Mouse (Mus musculus): Measurements from ENCODE around the gene Hs2st1. TPM values are rescaled to one million over a fixed set of nuclear protein-coding genes. Genes with fewer than 3 reads are reported as not detected.

Hs2st1 gene
- total RNA-seq, 2 experiments from 2014 or later = 11.9 to 12.6 TPM

DNA sequence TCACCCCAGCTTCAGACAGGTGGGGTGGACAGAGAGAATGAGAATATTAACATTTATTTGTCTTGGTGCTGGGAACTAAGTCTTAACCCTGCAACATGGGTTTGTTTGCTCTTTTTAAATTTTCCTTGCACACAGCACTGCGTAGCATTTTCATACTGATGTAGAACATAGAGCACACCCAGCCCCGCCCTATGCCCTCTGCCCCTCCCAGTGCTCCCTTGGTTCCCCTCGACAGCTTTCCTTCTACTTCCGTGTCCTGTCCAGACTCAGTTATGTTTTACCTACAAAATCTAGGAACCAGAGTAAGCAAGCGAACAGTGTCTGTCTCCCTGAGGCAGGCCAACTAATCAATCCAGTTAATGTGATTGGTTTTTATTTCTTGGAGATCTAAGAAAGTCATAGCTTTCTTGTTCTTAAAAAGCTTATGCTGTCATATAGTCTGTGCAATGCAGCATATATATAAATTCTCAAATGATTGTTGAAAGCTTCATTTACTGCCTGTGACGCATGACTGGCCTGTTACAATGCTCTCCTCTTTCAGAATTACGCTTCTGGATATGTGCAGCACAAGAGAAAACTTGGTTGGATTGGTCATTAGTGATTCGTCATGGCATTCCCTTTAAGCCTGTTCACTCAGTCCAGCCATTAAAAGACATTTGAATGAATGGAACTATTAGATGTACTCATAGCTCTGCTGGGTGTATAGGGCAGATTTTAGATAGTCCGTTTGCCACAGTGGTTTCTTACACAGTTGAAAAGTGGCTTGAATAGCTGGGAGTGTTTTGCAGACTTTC is 23.2 kb upstream of the Hs2st1 start:
- intact Hi-C loops (cut with DNase I) = no loop called here
- DNase-seq = no peak

DNA sequence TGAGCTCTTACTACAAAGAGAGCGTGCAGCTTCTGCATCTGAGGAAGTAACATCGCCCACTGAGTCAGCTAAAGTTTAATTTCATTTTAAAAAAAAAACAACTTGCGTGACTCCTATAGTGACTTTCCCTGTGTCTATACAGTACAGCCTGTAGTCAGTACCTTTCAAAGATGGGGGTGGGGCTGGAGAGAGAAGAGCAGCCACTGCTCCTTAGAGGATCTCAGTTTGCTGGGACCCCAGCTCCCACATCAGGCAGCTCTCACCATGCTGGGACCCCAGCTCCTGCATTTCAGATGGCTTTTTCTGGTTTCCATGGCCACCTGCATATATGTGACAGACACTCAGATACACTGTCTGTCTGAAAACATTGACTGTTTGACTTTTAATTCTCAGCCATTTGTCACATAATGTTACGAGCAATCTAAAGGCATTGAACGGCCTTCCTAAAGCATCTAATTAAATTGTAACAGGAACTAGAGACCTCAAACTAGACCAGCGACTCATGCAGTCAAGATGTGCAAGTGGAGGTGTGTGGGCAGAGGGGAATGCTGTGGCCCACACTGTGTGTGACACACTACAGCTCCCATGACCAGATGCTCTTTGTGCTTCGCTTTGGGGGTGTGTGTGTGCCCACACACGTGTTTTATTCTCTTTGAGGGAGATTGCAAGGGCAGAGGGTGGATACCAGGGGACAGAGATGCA is 19.4 kb upstream of the Hs2st1 start:
- DNase-seq = no peak
- intact Hi-C loops (cut with DNase I) = no loop called here

DNA sequence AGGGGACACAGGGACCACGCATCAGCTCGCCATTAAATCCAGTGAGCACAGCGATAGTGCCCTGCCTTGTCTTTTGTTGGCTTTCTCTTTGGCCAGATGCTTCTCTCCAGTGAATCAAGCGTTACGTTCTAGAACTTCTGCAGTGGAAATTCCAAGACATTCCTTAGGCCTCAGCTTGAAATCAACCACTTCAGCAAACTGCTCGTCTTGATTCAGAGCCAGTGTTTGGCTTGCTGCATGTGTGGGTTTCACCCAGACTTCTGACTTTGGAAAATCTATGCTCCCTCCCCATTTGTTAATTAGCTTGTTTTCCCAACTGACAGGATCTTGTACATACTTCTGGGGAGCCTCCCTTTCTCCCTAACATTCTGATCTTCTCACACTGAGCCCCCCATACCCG is 16.8 kb upstream of the Hs2st1 start:
- DNase-seq = peak in 1 of 2 experiments; percentile 25
- intact Hi-C loops (cut with DNase I) = no loop called here

DNA sequence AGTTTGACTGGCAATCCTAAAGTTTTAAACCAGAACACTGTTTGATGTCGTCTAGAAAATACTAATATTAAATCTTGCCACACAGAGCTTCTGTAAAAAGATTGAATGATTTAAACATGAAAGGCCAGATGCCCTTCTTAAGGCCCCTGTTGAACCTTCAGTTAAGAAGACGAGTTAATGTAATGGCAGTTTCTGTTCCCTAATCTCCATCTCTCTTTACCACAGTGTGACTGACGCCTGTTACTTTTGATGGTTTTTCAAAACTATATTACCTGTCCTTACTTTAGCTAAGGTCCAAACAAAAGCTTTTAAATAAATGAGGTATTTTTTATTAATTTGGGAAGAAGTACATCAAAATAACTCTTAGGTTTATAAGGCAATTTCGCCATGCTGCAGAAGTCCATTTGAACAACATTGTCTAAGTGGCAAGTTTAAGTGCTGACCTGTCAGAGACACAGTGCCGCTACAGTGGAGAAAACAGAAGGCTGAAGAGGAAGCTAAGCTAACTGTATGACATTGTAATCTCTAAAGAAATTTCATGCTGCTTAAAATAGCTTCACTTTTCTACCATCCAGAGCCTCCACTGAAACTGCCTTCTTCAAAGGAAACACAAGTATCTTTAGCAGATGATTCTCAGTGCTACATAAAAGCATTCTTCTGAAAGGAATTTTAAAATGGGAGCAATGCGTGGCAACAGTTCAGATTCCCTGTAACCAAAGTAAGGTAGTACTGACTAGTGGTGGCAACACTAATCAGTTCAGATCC is 15.0 kb upstream of the Hs2st1 start:
- intact Hi-C loops (cut with DNase I) = no loop called here
- no peak for DNase-seq

DNA sequence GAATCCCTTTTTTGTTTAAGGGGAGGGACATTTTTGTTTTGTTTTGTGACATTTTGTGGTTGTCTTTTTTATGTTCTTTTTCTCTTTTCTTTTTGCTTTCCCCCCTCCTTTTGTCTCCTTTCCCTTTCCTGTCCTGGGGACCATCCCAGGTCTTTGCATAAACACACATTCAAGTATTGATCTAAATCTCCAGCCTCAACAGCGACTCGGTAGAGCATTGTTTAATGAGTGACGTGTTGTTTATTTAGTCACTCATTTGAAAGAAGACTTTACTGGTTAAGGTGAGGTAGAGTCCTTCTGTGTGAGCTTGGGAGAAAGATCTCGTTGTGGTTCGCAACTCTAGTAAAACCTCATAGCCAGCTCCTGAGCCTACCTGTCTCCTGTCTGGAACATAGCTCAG is 13.8 kb upstream of the Hs2st1 start:
- DNase-seq = no peak
- intact Hi-C loops (cut with DNase I) = no loop called here

DNA sequence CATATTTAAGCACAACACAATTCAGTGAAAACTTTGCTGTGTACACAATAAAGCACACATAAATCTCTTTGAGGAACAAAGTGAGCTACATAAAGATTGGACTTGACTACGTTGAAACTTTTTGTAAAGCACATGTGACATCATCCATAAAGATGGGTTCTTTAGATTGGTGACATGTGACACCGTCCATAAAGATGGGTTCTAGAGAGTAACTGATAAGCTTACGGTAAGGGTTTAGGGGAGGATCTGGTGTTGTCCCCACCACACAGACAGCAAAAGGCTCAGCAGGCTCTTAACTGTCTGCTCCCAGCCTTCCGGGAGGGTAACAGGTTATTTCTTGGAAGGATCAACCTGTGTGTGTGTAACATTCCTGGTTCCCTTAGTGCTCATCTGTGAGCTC is 12.3 kb upstream of the Hs2st1 start:
- no peak for DNase-seq
- intact Hi-C loops (cut with DNase I) = no loop called here

DNA sequence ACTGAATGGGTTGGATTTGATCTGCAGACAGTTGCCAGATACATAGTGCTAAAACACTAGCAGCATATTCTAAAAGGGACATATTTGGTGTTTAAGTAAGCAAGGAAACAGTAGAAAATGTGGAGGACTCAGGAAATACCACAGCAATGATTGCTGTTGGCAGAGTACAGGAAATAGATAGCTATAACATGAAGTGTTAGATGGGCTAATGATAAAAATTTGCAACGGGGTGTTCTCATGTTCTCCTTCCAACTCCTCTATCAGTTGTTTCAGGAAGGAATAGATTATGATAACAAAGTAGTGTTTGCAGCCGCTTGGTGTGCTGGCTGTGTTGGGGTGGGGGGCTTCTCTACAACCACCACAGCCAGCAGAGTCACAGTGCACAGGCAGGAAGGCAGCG is 11.9 kb upstream of the Hs2st1 start:
- intact Hi-C loops (cut with DNase I) = no loop called here
- no peak for DNase-seq

DNA sequence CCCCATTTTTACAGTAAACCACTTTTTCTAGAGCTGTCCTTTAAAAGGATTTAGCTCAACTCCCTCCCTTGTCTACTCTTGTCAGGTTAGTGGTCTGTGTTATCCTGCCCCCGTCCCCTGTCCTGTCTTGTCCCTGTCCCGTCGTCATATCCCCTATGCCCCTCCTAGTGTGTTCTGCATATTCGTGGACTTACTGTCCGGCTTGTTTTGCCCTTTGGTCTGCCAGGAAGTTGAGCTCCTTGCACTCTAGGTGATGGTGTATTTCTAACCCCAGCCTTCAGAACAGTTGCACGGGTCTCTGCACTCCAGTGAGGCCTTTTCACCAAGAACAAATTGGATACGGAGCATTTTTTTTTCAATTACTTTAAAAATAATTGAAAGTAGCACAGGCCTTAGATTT is 10.3 kb upstream of the Hs2st1 start:
- intact Hi-C loops (cut with DNase I) = no loop called here
- no peak for DNase-seq

DNA sequence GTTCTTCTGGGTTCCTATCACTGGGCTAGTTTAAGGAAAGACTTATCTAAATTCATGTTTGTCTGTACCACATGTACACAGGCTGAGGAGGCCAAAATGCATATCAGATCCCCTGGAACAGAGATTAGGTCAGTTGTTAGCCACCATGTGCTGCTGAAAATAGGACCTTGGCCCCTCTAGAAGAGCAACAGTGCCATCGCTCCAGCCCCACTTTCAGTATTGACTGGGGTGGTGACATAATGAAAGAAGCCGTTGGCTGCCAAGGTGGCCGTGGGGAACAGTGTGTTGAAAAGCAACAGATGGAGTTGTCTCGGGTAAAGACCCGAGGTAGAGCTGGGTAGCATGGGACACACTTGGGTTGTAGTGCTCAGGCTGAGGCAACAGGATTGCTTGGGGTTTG is 9.8 kb upstream of the Hs2st1 start:
- DNase-seq = no peak
- intact Hi-C loops (cut with DNase I) = no loop called here

DNA sequence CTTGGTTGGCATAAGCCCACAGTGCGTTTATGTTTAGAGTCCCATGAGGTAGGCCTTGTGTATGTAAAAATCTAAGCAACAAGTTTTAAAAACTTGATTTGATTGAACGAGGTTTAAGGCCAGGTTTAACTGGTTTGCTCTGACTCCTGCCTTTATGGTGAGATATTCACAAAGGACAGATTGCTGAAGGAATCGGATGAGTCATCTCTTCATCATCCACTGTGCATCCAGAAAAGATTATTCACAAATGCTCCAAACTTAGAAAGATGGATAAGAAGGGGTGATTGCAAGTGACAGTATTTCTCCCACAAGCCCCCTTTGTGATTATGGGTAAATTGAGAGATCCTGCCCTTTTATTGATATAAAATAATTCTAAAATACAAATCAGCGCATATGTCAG is 8.9 kb upstream of the Hs2st1 start:
- DNase-seq = no peak
- intact Hi-C loops (cut with DNase I) = no loop called here

DNA sequence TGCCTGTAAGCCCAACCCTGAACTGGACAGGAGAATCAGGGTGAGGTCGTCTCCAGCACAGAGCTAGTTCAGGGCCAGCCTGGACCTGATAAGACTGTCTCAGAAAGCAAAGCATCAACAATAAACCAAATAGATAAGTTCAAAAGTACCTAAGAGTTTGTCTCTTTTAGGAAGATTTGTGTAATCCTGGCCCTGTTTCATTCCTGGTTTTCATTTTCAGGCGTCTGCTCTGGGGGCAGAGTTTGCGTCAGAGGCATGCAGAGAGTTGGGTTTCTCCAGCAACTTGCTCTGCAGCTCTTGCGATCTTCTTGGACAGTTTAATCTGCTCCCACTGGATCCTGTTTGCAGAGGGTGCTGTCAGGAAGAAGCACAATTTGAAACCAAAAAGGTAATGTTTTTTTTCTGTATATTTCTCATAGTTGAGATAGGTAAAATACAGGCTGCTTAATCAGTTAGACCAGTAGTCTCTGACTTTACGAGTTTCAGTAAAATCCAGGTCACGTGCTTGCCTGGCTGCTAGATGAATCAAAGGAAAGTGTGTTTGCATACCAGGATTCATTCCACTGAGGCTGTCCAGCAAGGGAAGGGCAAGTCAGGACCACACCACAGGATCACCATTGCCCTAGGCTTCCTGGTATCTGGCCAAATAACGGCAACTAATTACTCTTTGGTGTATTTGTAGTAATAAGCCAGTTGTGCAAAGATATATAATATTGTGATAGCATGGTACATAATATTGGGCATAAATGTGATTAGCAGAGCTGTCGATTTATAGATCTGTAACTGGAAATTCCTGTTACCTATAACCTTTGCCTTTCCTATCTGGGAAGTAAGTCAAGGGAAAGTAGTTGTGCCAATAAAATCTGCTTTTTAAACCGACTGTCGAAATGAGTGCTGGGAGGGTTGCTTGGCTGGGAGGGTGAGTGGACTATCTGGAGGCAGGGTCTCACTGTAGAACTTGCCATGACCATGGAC is 7.7 kb upstream of the Hs2st1 start:
- intact Hi-C loops (cut with DNase I) = no loop called here
- no peak for DNase-seq

DNA sequence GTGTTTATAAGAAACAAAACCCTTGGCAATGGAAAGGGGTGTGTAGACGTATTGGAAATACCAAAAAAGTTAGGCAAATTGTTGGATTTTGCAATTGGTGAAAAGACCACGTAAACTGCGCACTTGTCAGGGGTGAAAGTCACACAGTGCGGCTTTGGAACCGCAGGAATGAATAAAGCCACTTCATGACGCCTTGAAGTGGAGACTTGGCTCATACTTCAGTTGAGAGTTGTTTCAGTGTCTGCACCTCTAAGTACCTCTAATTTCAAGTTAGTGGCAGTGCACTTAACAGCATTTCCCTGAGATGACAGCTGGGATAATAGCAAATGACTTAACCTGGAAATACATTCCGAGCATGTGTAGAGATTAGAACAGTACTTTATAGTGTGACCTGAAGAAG is 4.3 kb upstream of the Hs2st1 start:
- no peak for DNase-seq
- intact Hi-C loops (cut with DNase I) = no loop called here

DNA sequence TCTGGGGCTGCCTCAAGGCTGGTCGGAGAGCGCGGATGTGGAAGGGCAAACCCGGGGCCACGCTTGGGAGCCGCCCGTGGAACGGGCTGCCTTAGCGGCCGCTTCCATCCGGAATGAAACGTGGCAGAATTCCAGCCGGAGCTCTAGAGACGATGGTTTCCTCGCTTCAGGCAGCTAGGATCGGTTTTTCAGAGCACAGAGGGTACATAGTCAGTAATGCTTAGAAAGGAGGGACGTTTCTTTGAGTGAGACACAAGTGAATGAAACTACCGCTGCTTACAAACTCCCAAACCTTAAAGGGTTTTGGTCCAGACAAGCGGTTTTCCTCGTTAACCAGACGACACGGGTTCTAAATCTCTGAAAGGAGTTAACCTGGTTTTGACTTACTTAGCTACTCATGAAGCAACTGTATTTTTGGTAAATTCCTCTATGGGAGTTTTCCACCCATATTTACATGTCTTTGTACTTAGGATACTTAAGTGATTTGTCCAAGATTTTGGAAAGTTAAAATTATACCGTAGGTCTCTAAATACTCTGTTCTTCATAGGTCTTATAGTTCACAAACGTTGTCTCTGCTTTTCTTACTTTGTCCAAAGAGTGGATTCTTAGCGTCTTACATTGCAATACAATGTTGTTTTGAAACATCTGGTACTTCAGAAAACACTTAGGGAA is 971 bp upstream of the Hs2st1 start:
- DNase-seq = no peak
- intact Hi-C loops (cut with DNase I) = loop anchor here (2.0 kb wide), 2 partner anchors 46 to 150 kb away; partner anchors contain the start of gene Sh3glb1

DNA sequence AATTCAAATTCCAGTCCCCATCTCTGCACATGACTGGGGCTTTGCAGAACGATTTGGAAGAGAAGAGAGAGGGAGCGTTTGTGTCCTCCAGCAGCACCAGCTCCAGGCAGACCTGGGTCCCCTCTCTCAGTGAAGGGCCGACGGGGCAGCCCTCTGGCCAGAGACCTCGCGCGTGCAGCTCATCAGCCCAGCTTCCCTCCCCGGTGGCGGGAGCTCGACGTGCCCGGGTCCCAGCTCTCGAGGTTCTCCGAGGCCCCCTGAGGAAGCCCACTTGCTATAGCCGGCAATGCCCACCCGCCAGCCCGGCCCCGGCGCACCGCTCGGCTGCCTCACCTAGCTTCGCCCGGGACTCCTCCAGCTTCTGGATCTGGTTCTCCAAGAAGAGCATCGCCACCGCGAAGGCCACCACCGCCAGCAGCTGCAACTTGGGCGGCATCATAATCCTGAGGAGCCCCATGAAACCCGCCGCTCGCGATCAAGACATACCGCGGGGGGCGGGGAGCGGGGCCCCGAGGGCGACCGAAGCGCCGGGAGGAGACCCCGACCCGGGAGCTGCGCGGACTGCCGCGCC is 495 bp downstream of the Hs2st1 start:
- intact Hi-C loops (cut with DNase I) = loop anchor here (5.0 kb wide), 1 partner anchor 37 kb away; no protein-coding TSS in a partner anchor
- peak in 1 of 2 experiments; percentile 53 for DNase-seq

DNA sequence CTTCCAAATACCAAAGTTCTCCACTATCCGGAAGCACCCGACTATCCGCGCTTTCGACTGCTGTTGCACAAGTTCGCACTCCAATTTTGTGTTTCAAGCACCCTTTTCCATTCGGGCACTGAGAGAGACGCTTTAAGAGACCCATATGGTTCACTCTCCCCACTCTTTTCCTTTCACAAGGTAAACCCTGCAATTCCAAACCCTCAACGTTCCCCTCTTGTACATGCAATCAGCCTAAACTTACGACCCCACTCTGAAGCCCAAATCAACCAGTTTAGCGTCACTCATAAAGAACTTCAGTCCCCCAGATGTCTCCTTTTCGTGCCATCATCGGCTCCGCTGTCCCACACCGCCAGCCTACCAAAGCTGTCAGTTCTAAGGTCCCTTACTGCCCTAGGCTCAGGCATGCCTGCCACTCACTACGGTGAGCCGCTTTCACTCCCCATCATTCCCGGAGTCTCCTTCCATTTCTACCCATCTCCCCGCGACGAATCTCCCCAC is 1.1 kb downstream of the Hs2st1 start:
- intact Hi-C loops (cut with DNase I) = loop anchor here (5.0 kb wide), 1 partner anchor 37 kb away; no protein-coding TSS in a partner anchor
- DNase-seq = peak in 1 of 2 experiments; percentile 17

DNA sequence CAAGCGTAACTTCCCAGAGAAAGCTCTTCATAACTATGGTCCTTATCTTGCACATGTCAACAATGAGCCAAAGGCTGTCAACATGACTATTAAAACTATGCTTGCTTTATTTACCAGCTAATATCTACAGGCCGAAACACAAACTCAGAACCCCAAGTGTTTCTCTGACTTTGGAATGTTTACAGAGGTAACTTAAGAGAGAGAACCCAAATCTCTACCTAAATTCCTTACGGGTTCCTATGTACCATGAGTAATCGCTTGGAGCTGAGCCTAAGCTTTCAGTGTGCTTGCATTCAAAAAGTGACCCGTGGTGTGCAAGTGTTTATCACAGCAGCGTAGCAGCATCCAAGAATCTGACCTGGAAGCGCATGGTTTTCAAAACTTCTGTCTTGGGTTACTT is 4.8 kb downstream of the Hs2st1 start:
- intact Hi-C loops (cut with DNase I) = loop anchor here (5.0 kb wide), 1 partner anchor 33 kb away; no protein-coding TSS in a partner anchor
- no peak for DNase-seq

DNA sequence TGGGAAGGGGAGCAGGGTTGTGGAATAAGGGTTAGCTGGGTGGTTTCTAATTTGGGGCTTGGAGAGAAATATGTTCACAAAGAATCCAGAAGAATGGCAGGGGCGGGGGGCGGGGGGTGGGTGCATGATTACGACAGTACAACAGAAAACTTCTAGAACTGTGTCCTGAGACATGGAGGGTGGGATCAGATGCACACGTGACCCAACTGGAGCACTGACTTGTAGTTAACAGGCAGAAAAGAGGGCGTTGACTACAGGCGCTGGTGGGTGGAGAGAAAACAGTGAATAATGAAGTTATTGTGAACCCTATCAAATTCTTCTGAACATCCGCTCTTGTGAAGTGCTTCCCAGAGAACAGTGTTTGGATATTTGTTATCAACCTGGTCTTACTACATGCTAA is 6.1 kb downstream of the Hs2st1 start:
- intact Hi-C loops (cut with DNase I) = no loop called here
- no peak for DNase-seq

DNA sequence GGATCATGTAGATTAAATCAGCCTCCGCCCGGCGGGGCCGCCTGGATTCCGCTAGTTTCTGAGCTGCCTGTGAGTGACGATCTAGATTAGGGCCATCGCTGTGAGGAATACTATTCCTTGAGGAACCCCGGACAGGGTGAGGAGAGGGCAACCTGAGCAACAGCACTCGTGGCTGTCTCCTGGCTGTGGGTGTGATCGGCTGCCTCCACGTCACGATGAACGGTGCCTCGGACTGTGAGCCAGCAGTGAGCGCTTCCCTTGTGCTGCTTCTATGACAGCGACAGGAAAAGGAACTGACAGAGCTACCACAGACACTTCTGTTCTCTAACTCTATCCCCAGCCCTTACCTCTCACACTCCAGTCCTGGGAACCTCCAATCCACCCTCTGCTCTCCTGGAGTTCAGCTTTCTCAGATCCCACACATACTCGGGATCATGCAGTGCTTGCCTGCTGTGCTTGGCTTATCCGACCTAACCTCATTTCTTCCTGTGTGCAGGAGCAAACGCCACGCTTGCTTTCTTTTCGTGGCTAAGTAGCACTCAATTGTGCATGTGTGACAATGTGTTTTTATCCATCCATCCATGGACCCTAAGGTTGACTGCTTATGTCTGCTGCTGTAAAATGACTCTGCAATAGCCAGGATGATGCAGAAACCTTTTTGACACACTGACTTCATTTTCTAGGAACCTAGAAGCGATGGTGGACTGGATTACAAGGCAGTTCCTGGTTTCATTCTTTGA is 8.3 kb downstream of the Hs2st1 start:
- intact Hi-C loops (cut with DNase I) = no loop called here
- peak; percentile 24 to 25 for DNase-seq
